Mouse (Mus musculus) kidney, embryonic 14.5 days (tissue): ENCODE measurements around the gene Slc12a8. TPM values are rescaled to one million over a fixed set of nuclear protein-coding genes. Genes with fewer than 3 reads are reported as not detected.

Experiments used
- ATAC-seq: fragments of 200-750 bp; cut with Nextera tagmentation; 2 replicates; pipeline ENCODE4 v1.8.0; 2017; ENCODE audit warnings: moderate number of reproducible peaks, mild to moderate bottlenecking, moderate TSS enrichment, moderate library complexity; ENCODE audit not compliant: low FRiP score, low TSS enrichment
- H3K27ac ChIP-seq: fragments of 300-500 bp; sonication (generic); 2 replicates; pipeline ENCODE4 v1.5.1; 2014; ENCODE audit warnings: low read depth, mild to moderate bottlenecking, low read length, moderate library complexity, mixed read lengths
- H3K27me3 ChIP-seq: fragments of 300-500 bp; sonication (generic); 2 replicates; pipeline ENCODE4 v1.6.1; 2014; ENCODE audit warnings: mild to moderate bottlenecking, low read length; ENCODE audit not compliant: control insufficient read depth, insufficient read depth
- H3K36me3 ChIP-seq: fragments of 300-500 bp; sonication (generic); 2 replicates; pipeline ENCODE4 v1.6.1; 2014; ENCODE audit warnings: low read length, mixed read lengths; ENCODE audit not compliant: control insufficient read depth, insufficient read depth
- H3K4me1 ChIP-seq: fragments of 300-500 bp; sonication (generic); 2 replicates; pipeline ENCODE4 v1.6.1; 2014; ENCODE audit warnings: low read length, mixed read lengths; ENCODE audit not compliant: control insufficient read depth, insufficient read depth
- H3K4me2 ChIP-seq: fragments of 300-500 bp; sonication (generic); replicated peaks from 2 replicates; pipeline ENCODE4 v1.6.1; 2014; ENCODE audit warnings: low read depth, mild to moderate bottlenecking, low read length
- H3K4me3 ChIP-seq: fragments of 300-500 bp; sonication (generic); 2 replicates; pipeline ENCODE4 v1.5.1; 2014; ENCODE audit warnings: mild to moderate bottlenecking, low read length
- H3K9ac ChIP-seq: fragments of 300-500 bp; sonication (generic); 2 replicates; pipeline ENCODE4 v1.6.1; 2014; ENCODE audit warnings: low read depth, mild to moderate bottlenecking, low read length, moderate library complexity
- H3K9me3 ChIP-seq: fragments of 300-500 bp; sonication (generic); 2 replicates; pipeline ENCODE4 v1.6.1; 2016; ENCODE audit warnings: low read length; ENCODE audit not compliant: control insufficient read depth
- WGBS: fragments of 180-500 bp; shearing (Covaris S2); extraction: QIAGEN DNeasy Blood & Tissue Kit; methylation state at CpG from one replicate; pipeline ENCODE4 v1.1.7; 2014; 5-methylcytosine and 5-hydroxymethylcytosine counted together
- polyA plus RNA-seq: library from polyadenylated mRNA; unstranded; fragments of >200 nt; fragmentation: Nextera tagmentation; extraction: Ambion mirVana; gene quantifications from 2 replicates; pipeline ENCODE4 v1.2.1, GENCODE M21; 2014

Gene Slc12a8
- polyA plus RNA-seq, 1 experiment from 2014 or later = 1.2 TPM

GRCm38 (mm10) chr16:33683206-33684161, 166.4 kb downstream of the Slc12a8 start:
- no peak for ATAC-seq
- WGBS = 68% methylated on average over 13 of the region's 13 CpGs
- Histone ChIP-seq H3K4me3 (peak overlapping the region; percentile 77; the same call in 1 of the 2 replicates), H3K36me3 (no peaks in the 10 kb centered on the region), H3K4me1 (peaks cover 29% of the 10 kb centered on the region), H3K9me3 (no peaks in the 10 kb centered on the region), H3K27ac (peak overlapping the region; percentile 77; the same call in 1 of the 2 replicates), H3K27me3 (no peaks in the 10 kb centered on the region), H3K9ac (no peak overlapping the region; the same call in 1 of the 2 replicates), H3K4me2 (peak overlapping the region; percentile 93)

GRCm38 (mm10) chr16:33684162-33684702, 167.1 kb downstream of the Slc12a8 start, which contains the start of gene Heg1:
Heg1 (plus strand) TSS chr16:33684370.
- Histone ChIP-seq H3K9me3 (no peaks in the 10 kb centered on the region), H3K27me3 (no peaks in the 10 kb centered on the region), H3K4me1 (peaks cover 29% of the 10 kb centered on the region), H3K36me3 (no peaks in the 10 kb centered on the region), H3K9ac (peak within 1 kb of the TSS; percentile 91), H3K4me2 (peak within 1 kb of the TSS; percentile 93), H3K27ac (peak within 1 kb of the TSS; percentile 77), H3K4me3 (peak within 1 kb of the TSS; percentile 77)
- peak; percentile 77 for ATAC-seq
- WGBS = 0% methylated on average over 24 of the region's 57 CpGs

GRCm38 (mm10) chr16:33684703-33685701, 167.9 kb downstream of the Slc12a8 start:
- peak overlapping the region; percentile 77 for H3K4me3 ChIP-seq
- ATAC-seq = peak; percentile 61; the same call in 1 of the 2 replicates
- H3K4me1 ChIP-seq = peaks cover 29% of the 10 kb centered on the region
- H3K27ac ChIP-seq = peak overlapping the region; percentile 77
- H3K4me2 ChIP-seq = peak overlapping the region; percentile 93
- no peaks in the 10 kb centered on the region for H3K27me3 ChIP-seq
- peak overlapping the region; percentile 91 for H3K9ac ChIP-seq
- H3K36me3 ChIP-seq = no peaks in the 10 kb centered on the region
- no peaks in the 10 kb centered on the region for H3K9me3 ChIP-seq
- WGBS = 1% methylated on average over 36 of the region's 46 CpGs

GRCm38 (mm10) chr16:33686056-33686455, 168.9 kb downstream of the Slc12a8 start:
- Histone ChIP-seq H3K4me1 (peaks cover 29% of the 10 kb centered on the region), H3K9ac (peak overlapping the region; percentile 91; the same call in 1 of the 2 replicates), H3K9me3 (no peaks in the 10 kb centered on the region), H3K27me3 (no peaks in the 10 kb centered on the region), H3K4me2 (peak overlapping the region; percentile 93), H3K27ac (no peak overlapping the region), H3K36me3 (no peaks in the 10 kb centered on the region), H3K4me3 (peak overlapping the region; percentile 77)
- WGBS = 88% methylated on average over 1 of the region's 1 CpGs
- no peak for ATAC-seq

GRCm38 (mm10) chr16:33687724-33688123, 170.6 kb downstream of the Slc12a8 start:
- Histone ChIP-seq H3K9me3 (no peaks in the 10 kb centered on the region), H3K27me3 (no peaks in the 10 kb centered on the region), H3K27ac (no peak overlapping the region), H3K4me2 (0 out of 2 replicates have a peak overlapping the region, but pooled peaks have one; percentile 93), H3K4me1 (peaks cover 29% of the 10 kb centered on the region), H3K9ac (no peak overlapping the region; the same call in 1 of the 2 replicates), H3K4me3 (no peak overlapping the region), H3K36me3 (no peaks in the 10 kb centered on the region)
- ATAC-seq = no peak
- WGBS = 75% methylated on average over 3 of the region's 3 CpGs

GRCm38 (mm10) chr16:33690975-33691747, 174.0 kb downstream of the Slc12a8 start:
- no peak overlapping the region for H3K27ac ChIP-seq
- no peak overlapping the region for H3K9ac ChIP-seq
- no peaks in the 10 kb centered on the region for H3K36me3 ChIP-seq
- WGBS = 72% methylated on average over 6 of the region's 6 CpGs
- no peak for ATAC-seq
- no peaks in the 10 kb centered on the region for H3K27me3 ChIP-seq
- H3K4me2 ChIP-seq = no peak overlapping the region
- H3K4me1 ChIP-seq = peaks cover 16% of the 10 kb centered on the region
- H3K4me3 ChIP-seq = no peak overlapping the region
- H3K9me3 ChIP-seq = no peaks in the 10 kb centered on the region

- H3K9ac ChIP-seq = no peak overlapping the region
- H3K4me3 ChIP-seq = no peak overlapping the region
- 62% methylated on average over 1 of the region's 1 CpGs for WGBS
- no peak overlapping the region for H3K4me2 ChIP-seq
- no peak overlapping the region for H3K27ac ChIP-seq
- H3K4me1 ChIP-seq = peaks cover 17% of the 10 kb centered on the region; the same call in 1 of the 2 replicates
- no peaks in the 10 kb centered on the region for H3K36me3 ChIP-seq
- no peaks in the 10 kb centered on the region for H3K9me3 ChIP-seq
- ATAC-seq = no peak
- H3K27me3 ChIP-seq = no peaks in the 10 kb centered on the region
Observed at GRCm38 (mm10) chr16:33693553-33693952, 176.4 kb downstream of the Slc12a8 start.
